Mouse (Mus musculus): ENCODE measurements around the gene Acsbg2.

DNA sequence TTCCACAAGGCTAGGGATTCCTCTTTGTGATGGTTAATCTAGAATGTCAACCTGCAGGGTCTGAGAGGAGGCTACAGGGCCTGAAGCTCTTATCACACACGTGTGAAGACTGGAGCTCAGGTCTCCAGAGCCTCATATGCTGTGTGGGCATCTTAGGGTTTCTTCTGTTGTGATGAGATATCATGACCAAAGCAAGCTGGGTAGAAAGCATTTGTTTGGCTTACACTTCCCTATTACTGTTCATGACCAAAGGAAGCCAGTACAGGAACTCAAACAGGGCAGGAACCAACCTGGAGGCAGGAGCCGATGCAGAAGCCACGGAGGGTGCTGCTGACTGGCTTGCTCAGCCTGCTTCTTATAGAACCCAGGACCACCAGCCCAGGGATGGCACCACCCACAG lies 18.8 kb downstream of the Acsbg2 start:
- TF ChIP-seq CTCF (IDR thresholded peaks at IDR 0.05; ENCODE audit: low read depth, low read length), result no peak
- no peak for TF ChIP-seq POLR2A (IDR thresholded peaks at IDR 0.05; ENCODE audit: borderline replicate concordance, low read depth, low read length)

All from bone marrow macrophage, adult 2 months (primary cell).